Mouse (Mus musculus) thymus, postnatal 4 days (tissue): ENCODE measurements around the gene Prr11.
A peak's percentile ranks its signal among the peaks of the same experiment; 100 is the strongest.
"Not testable (repeated sequence)": the region's sequence is repeated elsewhere in the genome, so short reads cannot be mapped to it uniquely, and the experiment has no call there.

Source experiments
- DNase-seq: peaks from one replicate; pipeline ENCODE4 v3.0.0; 2021

Prr11 gene

DNA sequence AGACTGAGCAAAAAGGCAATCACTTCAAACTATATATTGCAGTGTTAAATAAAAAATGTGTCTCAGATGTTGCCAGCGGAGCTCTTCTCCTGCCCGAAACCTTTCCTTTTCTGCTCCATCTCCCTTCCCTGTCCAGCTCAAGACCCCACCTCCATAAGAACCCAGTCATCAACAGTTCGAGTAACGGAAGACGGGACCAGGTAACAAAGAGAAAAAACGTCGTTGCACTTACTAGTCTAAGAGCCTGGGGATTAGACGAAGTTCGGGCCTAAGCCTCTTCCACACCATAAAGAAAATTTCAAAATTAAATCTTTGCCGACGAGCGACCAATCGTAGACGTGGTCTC, at the start of gene Prr11:
Gene Prr11 (minus strand): TSS at position 300 of the 346 bp plus-strand sequence.
- no peak for DNase-seq

DNA sequence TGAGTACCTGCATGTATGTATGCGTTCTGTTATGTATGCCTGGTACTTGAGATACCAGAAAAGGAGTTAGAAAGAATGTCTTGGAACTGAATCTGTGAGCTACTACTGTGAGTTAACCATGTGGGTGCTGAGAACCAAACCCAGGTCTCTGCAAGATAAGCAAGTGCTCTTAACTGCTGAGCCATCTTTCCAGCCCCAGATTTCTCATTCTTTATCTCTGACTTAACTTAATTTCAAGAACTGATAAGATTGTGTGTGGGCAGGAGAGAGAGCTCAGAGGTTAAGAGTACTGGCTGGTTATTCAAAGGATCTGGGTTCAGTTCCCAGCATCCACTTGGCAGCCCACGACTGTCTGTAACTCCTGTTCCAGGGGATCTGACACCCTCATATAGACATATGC, 49.5 kb upstream of the Prr11 start:
- DNase-seq: no peak

DNA sequence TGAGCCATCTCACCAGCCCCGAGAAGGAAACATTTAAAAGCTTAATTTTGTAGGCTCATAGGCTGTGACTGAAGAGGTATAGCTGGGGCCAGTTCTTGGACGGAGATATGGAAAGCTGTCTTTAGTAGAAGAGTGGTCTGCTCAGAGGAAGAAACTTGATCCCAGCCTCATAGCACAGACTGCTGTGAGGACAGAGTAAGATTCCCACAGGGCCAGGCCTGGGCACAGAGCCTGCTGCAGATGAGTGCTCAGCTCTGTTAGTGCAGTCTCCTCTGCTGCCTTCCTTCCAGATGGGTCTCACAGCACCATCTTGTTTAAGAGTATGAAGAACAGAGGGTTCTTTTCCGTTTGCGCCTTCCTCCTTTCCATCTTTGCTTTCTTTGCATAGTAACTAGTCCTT, 27.7 kb upstream of the Prr11 start:
- no peak for DNase-seq

DNA sequence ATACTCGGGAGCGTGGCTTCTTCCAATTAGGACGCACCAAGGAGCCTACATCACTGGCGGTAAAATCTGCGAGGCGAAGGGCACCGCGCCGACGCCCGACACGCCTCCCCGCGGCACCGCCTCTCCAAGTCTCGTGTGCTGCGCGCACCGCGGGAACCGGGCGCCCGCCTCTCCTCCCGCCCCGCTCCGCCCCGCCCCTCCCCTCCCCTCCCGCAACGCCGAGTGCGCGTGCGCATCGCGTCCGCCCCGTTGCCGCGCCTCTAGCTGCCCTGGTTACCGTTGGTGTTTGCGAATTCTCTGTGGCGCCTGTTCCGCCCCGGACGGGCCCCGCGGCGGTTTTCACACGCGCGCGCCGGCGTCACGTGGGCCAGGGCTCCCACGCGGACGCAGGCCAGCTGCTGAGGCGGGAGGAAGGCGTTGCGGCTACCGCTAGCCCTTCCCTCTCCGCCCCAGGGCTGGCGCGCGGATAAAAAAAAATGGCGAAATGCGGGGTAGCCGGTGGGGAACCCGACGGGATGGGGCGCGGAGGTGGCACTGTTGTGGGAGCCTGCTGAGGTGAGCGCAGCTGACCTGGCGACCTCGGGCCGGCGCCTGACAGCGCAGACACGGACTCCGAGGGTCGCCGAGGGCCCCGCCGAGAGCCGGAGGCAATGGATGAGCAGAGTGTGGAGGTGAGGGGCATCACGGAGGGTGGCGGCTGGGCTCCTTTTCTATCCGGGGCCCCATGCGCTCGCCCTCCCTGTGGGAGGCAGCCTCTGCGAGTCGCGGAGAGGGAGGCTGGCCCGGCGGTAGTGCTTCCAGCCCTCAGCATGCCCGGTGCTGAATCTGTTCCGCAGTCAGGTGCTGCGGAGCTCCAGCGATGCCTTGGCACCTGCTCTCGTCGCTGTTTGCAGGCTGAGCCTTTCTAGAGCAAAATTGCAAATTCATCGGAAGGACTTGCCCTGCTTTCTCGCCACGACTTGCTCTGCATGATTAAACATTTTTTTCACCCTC, 18.6 kb upstream of the Prr11 start, which contains the start of gene Trim37:
Gene Trim37 (plus strand): TSS at position 254 of the 993 bp plus-strand sequence.
- DNase-seq: peak; percentile 86

GRCm38 (mm10) chr11:87126281-87126823, 17.8 kb upstream of the Prr11 start:
- no peak for DNase-seq

DNA sequence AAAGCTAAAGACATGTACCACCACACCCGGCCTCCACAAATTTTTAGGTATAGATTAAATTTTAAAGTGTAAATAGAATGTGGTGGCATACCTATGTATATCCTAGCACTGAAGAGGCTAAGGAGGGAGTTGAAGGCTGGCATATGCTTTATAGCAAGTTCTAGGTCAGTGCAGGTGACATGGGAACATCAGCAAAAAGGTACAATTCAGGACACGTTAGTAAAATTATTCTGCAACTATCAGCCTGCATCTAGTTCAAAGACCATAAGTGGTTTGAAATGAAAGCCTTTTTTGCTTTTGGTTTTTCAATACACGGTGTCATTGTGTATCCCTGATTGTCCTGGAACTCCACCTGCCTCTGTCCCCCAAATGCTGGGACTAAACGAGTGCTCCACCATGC, 17.1 kb upstream of the Prr11 start:
- DNase-seq: no peak

DNA sequence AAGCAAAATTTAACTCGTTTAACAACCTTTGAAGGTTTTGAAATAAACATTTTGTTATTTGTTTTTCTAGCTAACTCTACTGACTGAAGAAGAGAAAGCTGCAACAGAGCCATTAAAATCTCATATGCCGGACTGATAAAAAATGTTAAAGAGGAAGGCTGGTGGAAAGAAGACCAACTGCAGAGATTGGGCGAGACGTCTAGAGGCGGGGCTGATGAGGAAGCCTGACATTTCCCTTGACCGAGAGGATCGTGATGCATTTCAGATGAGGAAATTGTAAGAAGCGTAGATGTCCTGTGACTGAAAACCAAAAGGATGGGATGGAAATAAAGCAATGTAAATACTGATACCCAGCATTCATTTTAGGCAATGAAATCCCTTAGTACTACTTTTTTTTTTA, 13.4 kb upstream of the Prr11 start:
- no peak for DNase-seq

- no peak for DNase-seq
Measured at GRCm38 (mm10) chr11:87110172-87110909, 1.8 kb upstream of the Prr11 start.

DNA sequence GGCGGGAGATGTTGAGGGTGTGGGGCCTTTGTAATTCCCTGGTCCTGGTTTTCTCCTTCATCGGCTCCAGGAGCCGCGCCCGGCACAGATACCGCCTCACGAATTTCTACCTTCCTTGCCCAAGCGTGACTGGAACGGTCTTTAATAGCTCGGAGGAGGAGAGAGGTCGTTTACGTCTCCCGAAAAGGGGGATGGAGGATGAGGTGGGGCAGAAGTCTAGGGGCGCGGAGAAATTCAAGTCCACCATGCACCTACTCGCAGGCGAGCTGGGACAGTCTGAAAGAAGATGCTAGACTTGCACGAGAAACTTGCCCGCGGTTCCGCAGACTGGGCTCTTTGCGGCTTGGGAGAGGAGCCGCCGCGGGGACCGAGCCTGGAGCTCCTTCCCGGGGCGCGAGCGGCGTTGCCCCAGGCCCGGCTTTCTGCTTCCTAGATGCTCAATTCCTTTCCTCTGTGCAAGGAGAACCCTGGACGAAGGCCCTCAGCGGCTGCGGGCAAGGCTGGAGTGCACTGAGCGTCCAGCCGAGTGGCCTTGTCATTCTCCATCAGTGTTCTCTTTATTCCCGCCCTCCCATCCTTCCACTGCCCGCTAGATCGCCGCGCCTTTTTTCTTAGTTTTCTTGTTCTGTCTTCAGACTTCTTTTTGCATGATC, 1.1 kb upstream of the Prr11 start:
- DNase-seq: peak; percentile 61

- DNase-seq: peak; percentile 93
Measured at GRCm38 (mm10) chr11:87108755-87109518, 429 bp upstream of the Prr11 start, which contains the start of gene Ska2. TSS of gene Ska2 (plus strand) at chr11:87109234.

DNA sequence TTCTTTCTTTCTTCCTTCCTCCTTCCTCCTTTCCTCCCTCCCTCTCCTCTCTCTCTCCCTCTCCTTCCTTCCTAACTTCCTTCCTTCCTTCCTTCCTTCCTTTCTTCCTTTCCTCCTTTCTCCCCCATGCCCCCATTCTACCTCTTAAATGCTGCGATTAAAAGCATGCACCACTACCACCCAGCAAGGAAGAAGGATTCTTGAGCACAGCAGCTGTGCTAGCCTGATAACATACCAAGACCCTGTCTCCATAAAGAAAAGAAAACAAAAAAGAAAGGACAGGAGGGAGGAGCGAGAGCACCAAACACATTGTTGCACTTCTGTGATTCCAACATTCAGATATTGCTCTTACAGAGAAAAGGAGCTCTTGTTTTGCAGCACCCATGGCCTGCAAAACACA, 21.4 kb downstream of the Prr11 start:
- DNase-seq: no peak

DNA sequence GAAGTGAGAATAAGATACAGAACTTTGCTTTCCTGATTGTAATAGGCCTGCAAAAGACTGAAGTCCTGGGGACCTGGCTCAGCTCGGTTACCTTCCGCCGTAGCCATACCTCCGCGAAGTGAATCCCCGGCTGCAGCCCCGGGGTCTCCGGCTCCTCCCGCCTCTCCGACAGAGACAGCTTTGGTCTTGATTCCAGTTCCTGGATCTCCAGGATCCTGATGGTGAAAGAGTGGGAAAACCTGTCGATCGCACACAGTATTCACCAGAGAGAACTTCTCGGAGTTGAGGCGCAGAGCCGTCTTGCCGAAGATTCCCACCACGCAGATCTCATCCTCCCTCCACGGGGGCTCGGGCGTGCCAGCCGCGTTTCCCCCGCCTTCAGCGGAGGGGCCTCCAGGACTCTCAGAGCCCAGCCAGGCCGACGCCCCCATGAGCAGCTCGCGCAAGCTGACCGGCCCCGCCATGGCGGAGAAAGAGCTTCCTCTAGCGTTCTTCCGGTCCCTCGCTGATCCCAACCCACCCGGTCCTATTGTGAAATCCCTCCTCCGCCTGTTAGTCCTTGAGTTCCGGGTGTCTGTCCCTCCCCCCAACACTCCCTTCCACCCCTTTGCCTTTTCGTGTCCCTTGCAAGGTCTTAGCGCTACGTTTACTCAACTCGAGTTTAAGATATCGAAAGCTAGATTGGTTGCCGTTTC, 22.1 kb downstream of the Prr11 start, which contains the start of gene Smg8:
Gene Smg8 (minus strand): TSS at position 485 of the 695 bp plus-strand sequence.
- DNase-seq: peak; percentile 79

DNA sequence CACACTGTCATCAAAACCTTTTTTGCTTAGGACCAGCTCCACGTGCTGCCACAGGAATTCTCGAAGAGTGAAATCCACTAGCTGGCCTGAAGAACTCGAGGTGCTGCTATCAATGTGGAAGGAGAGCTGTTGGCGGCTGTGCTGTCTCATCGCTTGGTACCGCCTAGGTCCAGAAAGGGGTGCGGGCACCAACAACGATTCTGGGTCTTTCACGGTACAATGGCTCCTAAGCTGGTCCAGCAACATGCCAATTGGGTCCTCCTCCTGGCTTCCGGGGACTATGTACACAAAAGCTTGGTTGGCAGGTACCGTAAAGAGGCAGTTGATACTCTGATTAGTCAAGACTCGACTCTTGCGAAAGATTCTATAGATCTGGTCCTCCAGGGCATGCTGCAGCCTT, 23.0 kb downstream of the Prr11 start:
- DNase-seq: no peak

DNA sequence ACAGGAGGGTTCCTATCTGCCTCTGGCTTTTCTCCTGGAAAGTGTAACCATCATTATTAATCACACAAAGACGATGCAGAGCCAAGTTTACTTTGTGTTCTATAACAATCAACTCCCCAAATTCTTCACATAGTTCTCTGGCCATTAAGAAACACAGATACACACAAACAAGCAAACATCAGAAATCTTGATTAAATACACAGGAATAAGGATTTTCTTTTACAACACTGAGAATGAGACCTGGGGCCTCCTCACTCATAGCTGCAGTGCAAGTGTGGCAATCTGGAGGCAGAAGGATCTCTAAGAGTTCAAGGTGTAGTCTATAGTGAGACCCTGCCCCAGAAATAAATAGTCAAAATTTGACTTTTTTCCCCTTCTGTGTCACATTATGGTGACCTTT, 24.8 kb downstream of the Prr11 start:
- no peak for DNase-seq

- peak; percentile 95 for DNase-seq
Measured at GRCm38 (mm10) chr11:87073866-87074440, 34.6 kb downstream of the Prr11 start, which contains the start of gene Gdpd1. TSS of gene Gdpd1 (minus strand) at chr11:87074062.

DNA sequence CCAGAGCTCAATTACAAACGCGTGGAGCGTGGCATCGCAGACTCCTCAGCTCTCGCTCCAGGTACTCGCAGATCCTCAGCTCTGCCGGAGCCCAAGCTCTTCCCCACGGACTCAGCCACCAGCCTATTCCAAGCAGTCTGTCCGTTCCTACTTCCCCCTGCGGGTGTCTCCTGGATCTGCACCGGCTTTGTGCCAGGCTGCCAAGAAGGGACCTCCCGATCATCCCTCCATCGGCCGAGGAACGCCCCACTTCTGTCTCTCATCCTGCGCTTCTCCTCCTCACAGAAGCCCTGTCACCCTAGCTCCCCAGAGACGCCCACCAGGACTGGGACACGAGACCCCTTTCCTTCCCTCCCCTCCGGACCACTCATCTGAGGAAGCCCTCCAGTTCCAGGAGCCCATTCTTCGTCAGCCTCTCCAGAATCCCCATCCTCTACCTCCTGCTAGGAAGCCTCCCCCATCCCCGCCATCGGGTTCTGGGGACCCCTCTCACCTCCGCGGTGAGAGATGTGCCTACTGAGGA, 35.1 kb downstream of the Prr11 start:
- DNase-seq: peak; percentile 59

DNA sequence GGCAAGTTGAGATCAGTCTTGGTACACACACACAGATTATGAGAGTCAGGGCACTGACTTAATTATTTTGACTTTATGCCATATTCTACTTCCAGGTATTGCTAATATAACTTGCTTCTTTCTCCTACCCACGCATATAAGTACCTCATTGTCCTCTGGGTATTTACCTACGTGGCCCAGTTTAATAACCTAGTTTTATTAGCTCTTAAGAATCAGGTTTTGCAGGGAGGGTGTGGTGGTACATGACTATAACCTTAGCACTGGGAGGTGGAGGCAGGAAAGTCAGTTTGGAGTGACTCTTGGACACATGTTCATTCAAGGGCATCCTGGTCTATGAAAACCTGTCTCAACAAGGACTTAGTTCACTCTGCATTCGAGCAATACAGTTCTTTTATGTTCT, 46.4 kb downstream of the Prr11 start:
- DNase-seq: no peak

GRCm38 (mm10) chr11:87060410-87060809, 48.1 kb downstream of the Prr11 start:
- DNase-seq: no peak

GRCm38 (mm10) chr11:87056286-87056685, 52.2 kb downstream of the Prr11 start:
- DNase-seq: no peak

- DNase-seq: not testable (repeated sequence)
Measured at GRCm38 (mm10) chr11:87048900-87049299, 59.6 kb downstream of the Prr11 start.

GRCm38 (mm10) chr11:87046968-87047367, 61.5 kb downstream of the Prr11 start:
- no peak for DNase-seq
